Mouse (Mus musculus) kidney, adult 2 months (tissue): Measurements from ENCODE around the gene Gm14085.
"Not testable (repeated sequence)": the region's sequence is repeated elsewhere in the genome, so short reads cannot be mapped to it uniquely, and the experiment has no call there.

Experiments
- CTCF ChIP-seq: fragments of 200-500 bp; conservative IDR thresholded peaks from 2 replicates; pipeline ENCODE4 v1.5.1; 2011; ENCODE audit warnings: low read depth, mild to moderate bottlenecking, control low read depth, low read length, moderate library complexity, mixed read lengths; ENCODE audit not compliant: insufficient read depth, insufficient read length
- POLR2A ChIP-seq: fragments of 200-500 bp; IDR thresholded peaks from one replicate; pipeline ENCODE4 v1.6.1; 2011; ENCODE audit warnings: low read depth, low read length, control low read depth

GRCm38 (mm10) chr2:122438706-122439482 is 45.8 kb upstream of the Gm14085 start:
- not testable (repeated sequence) for TF ChIP-seq CTCF, POLR2A
